Mouse (Mus musculus) spleen, adult 2 months (tissue): Measurements from ENCODE around the gene Zfp771.

Experiments
- CTCF ChIP-seq: fragments of 200-500 bp; IDR thresholded peaks from 2 replicates; pipeline ENCODE4 v1.5.1; 2011; ENCODE audit warnings: mild to moderate bottlenecking, inconsistent platforms; ENCODE audit not compliant: insufficient read depth, insufficient read length, insufficient replicate concordance; ENCODE audit errors: extremely low read depth
- POLR2A ChIP-seq: fragments of 200-500 bp; IDR thresholded peaks from 2 replicates; pipeline ENCODE4 v1.6.1; 2011; ENCODE audit warnings: low read depth, low read length, inconsistent platforms

- TF ChIP-seq POLR2A (no peak), CTCF (no peak)
Measured at GRCm38 (mm10) chr7:127233368-127233749, 10.7 kb upstream of the Zfp771 start.
